Mouse (Mus musculus) lung, postnatal 36 days (tissue): ENCODE results near the gene Car3.

Experiments
- DNase-seq: peaks from one replicate; pipeline ENCODE4 v3.0.0; 2022; ENCODE audit warnings: mixed read lengths

Car3 gene

GRCm38 (mm10) chr3:14913774-14914173 lies 50.5 kb downstream of the Car3 start:
- DNase-seq, result no peak

DNA sequence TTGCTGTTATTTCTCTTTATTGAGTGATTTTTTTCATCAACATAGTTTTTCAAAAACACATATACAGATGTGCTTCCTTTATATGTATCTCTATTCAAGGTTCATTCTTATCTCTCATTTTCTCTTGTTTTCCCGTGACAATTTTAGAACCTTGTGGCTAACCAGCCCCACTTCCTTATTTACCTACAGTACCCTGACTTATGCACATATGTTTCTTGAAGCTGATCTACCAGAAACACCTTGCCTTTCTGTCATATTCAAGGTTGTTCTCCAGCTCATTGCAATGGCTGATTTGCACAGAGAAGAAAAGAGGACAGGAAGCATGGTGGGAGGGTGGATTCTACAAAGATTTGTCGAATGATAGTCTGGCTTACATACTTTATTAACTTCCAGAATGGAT lies 52.0 kb downstream of the Car3 start:
- DNase-seq, result no peak

GRCm38 (mm10) chr3:14917261-14917660 lies 53.9 kb downstream of the Car3 start:
- DNase-seq, result no peak
